Mouse (Mus musculus) spleen, adult 12 weeks (tissue): Measurements from ENCODE around the gene Zdhhc4.

Source experiments
- DNase-seq: peaks from one replicate; pipeline ENCODE4 v3.0.0; 2022; ENCODE audit warnings: low spot score

The Zdhhc4 gene

DNA sequence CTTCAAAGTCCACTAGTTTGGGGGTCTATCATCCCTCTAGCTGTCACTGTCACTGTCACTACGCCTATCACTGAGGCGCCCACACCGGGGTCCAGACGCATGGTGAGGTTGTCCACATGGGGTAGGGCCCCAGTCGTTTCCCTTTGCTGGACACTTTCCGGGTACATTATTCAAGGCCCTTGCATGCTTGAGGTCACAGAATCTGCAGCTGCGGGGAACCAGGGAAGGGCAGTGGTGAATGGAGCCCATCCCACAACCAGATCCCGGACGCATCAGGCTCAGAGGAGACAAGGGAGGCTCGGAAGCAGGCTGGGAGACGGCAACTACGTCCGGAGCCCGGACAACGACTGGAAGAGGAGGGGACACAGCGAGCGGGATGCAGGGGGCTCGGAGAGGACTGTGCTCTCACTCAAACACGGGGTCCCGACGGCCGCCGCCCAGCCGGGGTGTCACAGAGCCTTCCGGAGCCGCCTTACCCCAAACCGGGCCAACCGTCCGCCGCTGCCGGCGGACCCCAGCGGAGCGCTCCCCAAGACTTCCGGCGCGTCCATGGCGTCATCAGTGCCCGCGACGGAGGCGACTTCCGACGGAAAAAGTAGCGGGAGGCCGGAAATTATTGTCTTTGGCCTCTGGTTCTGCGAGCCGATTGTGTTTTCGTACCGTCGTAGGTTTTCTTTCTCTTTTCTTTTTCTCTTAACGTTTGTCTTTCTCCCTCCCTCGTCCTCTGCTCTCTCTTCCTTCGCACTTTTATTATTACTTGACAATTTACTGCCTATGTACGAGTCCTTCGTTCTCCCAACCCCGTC is at the start of gene Zdhhc4:
Gene Zdhhc4 (minus strand): TSS at position 567 of the 806 bp plus-strand sequence.
- peak; percentile 83 for DNase-seq

DNA sequence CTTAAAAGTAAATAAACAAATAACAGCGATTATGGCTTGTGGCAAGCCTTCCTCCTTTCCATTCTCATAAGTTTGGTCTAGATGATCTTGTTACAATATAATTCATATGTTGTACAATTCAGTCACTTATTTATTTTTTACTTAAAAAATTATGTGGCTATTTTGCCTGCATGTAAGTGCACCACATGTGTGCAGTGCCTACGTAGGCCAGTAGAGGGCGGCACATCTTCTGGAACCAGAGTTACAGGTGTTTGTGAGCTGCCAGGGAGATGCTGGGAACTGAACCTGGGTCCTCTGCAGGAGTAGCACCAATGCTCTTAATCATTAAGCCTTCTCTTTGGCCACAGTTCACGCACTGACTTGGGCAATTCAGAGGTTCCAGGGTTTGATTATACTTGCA is 47.1 kb upstream of the Zdhhc4 start:
- DNase-seq: no peak

DNA sequence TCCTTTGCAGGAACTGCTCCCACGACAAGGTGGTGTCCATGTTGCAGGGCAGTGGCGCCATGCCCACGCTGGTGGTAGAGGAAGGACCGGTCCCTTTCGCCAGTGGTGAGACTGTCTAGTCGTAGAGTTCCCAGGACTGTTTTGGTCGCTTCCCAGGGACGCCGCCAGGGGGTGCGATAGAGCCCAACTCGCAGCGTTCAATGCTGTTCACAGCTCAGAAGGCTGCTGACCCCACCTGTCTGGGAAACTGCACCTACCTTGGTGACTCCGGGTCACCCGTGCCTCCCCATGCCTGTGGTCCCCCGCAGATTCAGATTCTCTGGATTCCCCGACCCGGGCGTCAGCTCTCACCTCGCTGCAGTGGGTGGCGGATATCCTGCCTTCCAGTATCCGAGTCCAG is 46.2 kb upstream of the Zdhhc4 start:
- peak; percentile 42 for DNase-seq

DNA sequence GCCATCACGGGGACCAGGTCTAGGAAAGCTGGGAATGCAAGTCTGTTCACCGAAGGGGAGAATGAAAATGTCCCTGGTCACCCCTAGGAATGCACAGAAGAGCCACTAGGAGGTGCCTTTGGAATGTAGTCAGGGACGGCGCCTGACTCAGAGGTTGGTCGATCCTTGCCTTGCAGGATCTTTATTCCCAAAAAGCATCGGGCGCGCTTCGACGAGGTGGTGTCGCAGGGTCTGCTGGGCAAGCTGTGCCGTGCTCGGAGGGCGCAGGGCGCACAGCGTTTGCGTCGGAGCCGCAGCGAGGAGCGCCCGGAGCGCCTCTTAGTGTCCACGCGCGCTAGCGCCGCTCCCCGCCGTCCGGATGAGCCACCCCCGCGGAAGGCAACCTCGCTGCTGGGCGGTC is 43.8 kb upstream of the Zdhhc4 start:
- DNase-seq: no peak

DNA sequence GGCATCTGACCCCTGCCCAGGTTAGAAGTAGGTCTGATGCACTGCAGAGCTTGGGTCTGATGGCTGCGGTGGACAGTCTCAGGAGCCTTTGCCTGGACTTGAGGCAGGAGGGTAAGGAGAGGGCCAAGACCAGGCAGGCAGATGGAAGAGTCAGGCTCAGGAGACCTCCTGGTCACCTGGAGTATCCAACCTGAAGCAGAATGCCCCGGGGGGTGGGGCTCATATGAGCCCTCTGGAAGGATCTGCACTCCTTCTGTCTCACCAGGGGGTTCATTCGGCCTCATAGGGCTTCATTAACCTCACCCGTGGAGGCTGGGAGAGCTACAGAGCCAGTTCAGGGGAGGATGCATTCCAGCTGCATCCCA is 42.1 kb upstream of the Zdhhc4 start:
- no peak for DNase-seq

DNA sequence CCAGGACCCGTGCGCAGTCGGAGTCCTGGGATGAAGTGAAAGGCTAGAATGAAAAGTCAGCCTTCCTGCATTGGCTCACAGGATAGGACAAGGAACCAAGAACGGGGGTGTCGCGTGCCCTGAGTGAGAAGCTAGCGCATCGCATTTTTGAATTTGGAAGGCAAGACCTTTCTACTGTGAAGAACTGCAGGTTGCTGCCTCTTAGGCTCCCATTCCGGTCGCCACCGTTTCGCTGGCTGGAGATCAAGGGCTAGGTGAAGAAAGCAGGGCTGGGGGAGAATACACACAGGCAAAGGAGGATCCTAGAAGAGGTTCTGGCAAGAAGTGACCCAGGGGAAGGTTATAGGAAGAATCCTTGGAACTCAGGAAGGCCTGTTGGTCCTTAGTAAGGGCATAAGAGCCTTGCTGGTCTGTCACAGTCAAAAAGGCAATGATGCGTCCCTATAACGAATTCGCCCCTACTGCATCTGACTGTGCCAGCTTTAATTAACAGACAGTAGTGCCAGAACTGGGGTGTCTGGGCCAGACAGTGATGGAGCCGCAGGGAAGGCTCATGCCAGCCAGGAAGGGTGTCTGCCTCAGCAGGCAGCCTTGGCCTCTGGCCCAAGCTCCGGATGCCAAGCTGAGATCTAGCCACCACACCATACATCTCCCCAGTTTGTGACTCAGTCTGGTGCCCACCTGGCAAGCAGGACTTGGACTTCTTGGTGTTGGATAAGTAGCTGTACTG is 41.5 kb upstream of the Zdhhc4 start:
- no peak for DNase-seq

DNA sequence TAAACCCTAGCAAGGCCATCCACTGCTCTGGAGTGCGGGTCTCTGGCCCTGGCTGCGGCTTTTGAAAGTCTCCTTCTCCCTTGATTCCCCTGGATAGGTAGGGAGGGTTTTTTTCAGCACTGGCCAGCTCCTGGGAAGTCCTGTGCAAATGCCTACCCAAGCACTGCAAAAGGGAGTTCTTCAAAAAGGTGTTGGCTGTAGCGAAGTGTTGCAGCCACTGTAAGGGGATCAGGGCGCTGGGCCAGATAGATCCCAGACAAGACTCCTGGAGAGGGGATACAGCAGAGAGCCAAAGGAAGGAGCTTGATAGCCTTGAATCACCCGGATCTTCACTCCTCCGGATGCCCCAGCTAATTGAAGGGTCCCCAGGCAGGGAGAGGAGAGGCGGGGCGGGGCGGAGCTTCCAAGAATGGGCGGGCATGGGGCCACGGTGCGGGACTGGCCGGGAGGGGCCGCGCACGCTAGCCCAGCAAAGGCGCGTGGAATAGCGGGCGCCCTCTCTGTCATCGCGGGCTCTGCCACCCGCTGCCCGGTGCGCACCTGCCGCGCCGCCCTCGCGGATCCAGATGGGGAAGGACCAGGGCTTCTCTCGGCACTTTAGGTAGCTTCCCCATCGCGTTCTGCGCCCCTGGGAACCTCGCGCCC is 40.7 kb upstream of the Zdhhc4 start:
- DNase-seq: no peak

DNA sequence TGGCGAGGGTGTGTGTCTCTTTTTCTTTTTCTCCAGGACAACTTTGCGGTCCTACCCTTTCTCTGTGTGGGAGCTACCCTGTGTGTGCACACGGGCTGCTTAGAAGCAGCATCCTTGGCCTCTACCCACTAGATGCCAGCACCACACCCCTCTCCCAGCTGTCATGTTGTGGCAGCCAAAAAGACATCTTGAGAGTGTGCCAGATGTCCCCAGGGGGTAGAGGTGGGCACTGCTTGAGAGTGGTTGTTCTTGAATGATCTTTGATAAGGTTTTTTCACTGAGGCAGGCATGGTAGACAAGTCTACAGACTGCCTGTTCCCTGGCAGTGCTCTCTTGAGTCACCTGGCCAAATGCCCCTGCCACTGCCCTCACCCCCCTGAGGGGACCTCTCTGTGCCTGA is 38.9 kb upstream of the Zdhhc4 start:
- no peak for DNase-seq

DNA sequence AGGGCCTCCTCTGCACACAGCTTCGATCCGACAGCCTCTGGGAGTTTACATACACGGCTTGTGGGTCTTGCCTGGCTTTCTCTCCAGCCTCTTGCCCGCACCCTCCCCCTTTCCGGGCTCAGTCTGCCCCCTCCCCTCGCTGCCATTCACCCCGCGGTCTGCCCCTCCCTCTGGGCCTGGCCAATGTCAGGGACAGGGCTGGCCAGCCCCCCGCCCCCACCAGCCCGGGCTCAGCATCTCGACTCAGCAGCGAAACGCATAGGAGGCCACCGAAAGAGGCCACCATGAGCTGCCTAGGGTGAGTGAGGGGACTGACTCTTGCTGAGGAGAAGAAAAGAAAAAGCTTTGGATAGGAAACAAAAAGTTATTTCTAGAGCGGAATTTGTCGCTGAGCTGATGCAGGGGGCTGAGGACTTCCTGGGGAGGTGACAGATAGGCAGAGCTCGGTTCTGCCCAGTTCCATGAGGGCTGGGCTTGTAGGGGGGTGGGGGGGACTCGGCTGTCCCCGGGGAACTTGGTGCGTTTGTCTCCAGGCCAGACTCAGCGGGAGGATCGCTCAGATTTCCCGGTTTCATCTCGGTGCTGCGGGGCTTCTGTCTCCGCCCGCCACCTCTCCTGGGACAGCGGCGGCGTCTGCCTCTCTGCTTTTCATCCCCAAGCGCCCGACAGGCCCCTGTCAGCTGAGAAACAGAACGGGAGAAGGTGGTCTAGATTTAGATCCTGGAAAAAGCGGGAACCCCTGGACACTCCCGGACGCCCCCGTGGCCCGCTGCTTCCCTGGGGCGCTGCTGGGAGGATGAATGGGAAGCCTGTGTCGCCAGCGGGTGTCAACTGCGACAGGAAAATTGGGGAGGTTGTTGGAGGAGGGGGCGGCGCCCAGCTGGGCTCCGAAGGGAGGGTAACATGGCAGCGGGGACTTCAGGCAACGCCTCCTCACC is 34.9 kb upstream of the Zdhhc4 start:
- no peak for DNase-seq

DNA sequence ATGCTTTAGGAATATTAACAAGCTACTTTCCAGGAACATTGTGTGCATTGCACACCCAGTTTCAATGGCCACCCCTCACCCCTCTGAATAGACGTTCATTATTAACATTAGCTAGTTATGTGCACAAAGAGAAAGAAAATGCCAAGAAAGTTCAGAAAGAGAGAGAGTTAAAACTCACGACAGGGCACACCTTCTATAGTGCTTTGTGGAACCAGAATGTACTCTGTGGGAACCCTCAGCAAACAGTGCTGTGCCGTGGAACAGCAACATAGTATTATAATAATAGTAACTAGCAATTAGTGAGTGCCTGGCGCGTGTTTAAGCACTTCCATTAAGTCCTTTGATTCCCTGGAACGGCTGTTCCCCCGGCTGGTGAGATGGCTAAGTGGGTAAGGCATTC is 32.4 kb upstream of the Zdhhc4 start:
- no peak for DNase-seq

DNA sequence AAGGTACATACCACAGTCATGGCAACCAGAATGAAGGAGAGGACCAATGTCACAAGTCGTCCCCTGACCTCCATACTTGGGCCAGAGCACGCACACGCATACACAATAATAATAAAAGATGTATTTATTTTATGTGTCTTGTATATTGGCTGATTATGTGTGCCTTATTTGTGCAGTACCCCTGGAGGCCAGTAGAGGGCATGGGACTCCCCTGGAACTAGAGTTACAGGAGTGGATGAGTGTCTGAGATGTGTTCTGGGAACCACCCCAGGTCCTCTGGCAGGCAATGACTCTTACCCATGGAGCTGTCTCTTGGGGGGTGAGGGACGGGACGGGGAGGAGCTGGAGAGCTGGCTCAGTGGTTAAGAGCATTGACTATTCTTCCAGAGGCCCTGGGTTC is 30.9 kb upstream of the Zdhhc4 start:
- peak; percentile 15 for DNase-seq

DNA sequence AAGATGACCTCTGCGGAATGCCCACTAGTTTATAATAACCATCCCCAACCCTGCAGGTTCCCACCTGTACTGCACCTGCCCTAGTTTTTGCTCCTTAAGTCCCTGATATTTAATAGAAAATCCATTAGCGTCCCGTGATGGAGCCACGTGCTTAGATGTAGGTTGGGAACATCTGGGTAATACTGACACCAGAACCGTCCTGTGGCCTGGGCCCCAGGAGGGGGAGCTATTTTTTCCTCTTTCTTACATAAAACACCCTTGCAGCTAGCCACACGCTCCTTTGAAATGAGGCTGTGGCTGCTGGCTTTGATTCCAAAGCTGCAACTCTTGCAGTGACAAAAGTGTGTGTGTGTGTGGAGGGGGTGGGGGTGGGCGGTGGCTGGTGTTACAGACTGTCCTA is 30.2 kb upstream of the Zdhhc4 start:
- DNase-seq: no peak

DNA sequence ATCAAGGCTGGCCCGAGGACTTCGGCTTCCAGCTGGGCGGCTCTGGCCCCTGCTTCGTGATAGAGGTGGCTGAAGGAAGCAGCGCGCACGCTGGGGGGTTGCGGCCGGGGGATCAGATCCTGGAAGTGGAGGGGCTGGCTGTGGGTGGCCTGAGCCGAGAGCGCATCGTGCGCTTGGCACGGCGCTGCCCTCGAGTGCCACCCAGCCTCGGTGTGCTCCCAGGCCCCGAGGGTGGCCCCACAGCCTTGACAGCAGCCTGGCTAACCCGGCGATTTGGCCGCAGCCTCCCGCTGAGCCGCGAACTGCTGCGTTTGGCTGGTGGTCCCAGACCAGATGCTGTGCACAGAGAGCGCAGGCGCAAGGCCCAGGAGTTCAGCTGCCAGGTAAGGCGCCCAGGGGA is 28.5 kb upstream of the Zdhhc4 start:
- DNase-seq: no peak

DNA sequence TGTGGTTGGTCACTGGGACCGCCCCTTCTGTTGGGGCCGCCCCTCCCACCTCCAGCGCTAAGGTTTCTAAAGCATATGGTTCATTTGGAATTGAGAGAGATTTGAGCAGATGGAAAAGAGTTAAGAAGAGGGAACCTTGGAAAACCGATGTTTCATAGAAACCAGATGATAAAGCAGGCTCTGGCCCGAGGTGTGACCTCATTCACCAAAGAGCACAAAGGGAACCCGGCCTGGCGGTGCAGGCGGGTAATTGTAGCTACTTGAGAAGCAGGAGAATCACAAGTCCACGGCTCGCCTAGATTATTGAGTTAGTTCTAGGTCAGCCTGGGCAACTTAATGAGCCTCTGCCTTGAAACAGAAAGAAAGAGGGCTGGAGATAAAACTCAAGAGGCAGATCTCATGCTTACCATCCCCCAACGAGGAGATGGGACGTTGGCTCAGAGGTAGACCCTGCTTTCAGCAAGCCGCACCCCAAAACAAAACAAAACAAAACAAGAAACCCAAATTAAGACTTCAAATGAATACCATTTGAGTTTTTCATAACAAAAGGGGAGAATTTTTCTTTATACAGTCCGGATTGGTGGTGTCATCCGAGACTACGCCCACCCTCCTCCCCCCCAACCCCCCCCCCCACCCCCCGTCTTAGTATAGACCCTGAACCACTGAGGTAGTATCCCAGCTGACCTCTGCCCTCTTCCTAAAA is 27.8 kb upstream of the Zdhhc4 start, which contains the start of gene Grid2ip:
Gene Grid2ip (plus strand): TSS at position 653 of the 703 bp plus-strand sequence.
- DNase-seq: no peak

DNA sequence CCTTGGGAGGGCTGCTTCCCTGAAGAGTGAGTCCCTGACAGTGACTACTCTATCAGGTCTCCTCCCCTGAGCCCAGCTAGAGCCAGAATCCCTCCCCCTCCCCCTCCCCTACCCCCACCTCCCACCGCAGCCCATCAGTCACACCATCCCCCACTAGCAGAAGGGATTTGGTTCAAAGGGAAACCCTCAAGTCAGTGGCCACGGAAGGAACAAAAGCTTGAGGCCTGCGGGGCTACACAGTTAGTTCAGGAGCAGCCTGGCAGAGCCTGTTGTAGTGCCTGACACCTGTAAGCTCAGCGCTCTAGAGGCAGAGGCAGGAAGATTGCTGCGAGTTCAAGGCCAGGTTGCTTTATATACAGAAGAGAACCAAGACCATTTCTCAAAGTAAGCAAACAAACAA is 27.0 kb upstream of the Zdhhc4 start:
- no peak for DNase-seq

DNA sequence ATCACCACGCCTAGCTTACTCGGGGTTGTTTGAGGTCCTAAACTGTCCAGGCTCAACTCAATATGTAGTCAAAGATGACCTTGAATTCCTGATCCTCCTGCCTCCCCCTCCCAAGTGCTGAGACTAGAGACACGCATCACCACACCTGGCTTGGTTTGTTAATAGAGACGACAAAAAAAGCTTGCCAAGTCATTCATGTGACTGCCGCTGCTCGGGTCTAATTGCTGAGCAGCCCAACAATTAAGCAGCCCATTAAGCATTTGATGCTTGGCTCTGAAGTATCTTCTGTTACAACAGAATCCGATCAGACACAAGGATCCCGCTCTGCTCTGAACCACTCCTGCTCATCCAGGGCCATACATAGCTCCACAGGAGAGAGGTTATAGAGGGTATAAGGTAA is 17.3 kb upstream of the Zdhhc4 start:
- no peak for DNase-seq

DNA sequence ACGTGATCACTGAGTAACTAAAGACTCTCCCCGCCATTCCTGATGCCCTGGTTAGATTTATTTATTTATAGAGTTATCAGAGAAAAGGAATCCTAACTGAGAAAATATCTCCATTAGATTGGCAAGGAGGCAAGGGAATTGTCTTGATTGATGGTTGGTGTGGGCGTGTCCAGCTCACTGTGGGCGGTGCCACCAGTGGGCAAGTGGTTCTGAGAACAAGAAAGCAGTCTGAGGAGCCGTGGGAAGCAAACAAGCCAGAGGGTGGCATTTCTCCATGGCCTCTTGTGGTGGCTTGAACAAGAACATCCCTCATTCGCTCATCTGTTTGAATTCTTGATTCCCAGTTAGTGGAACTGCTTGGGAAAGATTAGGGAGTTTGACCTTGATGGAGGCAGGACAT is 10.5 kb upstream of the Zdhhc4 start:
- no peak for DNase-seq

DNA sequence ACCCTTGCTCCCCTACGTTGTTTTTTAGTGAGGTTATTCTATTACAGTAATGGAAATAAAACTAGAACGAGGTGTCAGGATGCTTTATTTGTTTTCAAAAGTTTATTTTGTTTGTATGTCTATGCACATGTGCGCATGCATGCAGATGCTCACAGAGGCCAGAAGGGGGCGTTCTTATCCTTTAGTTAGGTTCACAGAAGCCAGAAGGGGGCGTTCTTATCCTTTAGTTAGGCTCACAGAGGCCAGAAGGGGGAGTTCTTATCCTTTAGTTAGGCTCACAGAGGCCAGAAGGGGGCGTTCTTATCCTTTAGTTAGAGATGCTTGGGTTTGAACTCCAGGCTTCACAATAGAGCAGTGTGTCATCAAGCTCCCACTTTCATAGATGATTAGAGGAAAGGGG is 7.5 kb upstream of the Zdhhc4 start:
- DNase-seq: no peak

DNA sequence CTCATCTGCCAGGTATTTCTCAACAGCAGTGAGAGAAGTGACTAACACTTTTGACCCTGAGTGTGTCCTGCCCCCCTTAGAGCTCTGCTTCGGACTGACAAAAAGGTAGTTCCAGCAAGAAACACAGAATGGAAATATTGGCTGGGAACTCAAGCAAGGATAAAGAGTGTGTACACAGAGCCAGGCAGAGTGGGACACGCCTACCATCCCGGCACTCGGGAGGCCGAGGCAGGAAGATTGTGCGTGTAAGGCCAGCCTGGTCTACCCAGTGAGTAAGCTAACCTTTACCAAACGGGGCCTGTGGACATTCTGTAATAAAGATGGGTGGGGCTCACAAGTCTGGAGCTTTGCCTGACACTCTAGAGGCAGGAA is 6.0 kb upstream of the Zdhhc4 start:
- no peak for DNase-seq

DNA sequence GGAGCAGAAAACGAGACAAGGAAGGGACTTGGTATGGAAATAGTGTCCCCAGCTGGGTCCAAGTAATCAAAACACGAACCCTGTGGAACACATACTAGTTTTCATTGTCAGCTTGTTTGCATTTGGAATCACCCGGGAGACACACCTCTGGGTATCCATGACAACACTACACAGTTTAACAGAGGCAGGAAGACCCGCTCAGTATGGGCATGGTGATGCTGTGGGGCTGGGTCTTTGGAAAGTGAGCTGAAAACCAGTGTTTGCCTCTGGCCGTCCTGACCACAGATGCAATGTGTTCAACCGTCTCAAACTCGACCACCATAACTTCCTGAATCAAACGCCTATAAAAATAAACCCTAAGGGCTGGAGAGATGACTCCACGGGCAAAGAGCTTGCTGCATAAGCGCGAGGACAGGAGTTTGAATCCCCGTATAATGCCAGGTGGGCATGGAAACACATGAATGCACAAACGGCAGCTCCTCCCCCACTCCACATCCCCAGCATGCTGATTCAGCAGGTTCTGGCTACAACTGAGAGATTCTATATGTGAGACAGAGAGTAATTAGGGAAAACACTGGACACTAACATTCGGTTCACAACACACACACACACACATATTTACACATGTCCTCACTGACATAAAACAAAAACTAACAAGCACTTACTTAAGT is 5.5 kb upstream of the Zdhhc4 start:
- no peak for DNase-seq

DNA sequence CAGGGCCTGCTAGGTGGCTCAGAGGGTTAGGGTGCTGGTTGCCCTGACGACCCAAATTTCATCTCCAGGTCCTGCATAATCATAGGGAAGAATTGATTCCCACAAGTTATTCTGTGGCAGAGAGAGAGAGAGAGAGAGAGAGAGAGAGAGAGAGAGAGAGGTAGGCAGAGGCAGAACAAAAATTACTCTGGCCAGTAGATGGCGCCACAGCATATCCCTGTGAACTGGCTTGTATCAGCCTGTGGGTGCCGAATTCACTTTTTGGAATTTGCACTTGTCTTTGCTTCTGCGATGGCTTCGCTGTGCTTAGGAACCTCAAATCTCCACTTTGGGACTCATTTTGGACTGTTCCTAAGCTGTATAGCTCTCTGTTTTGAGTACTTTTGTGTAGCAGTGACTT is 4.8 kb upstream of the Zdhhc4 start:
- DNase-seq: peak; percentile 54
